Mouse (Mus musculus) MEL (cell line): ENCODE data around the gene Lbp.
A peak's percentile ranks its signal among the peaks of the same experiment; 100 is the strongest.

ENCODE experiments used
- CHD1 ChIP-seq: IDR thresholded peaks from 2 replicates; pipeline ENCODE4 v1.6.1; 2012; ENCODE audit warnings: low read depth, mild to moderate bottlenecking, inconsistent platforms, low read length, improper control_type of control experiment
- CHD2 ChIP-seq: IDR thresholded peaks from 2 replicates; pipeline ENCODE4 v1.6.1; 2011; ENCODE audit warnings: low read length, improper control_type of control experiment
- CTCF ChIP-seq, 3 experiments: IDR thresholded peaks in 2 of 3; conservative IDR thresholded peaks in 1 of 3; 2 replicates each; pipeline ENCODE4 v1.5.1; 2011 to 2012; ENCODE audit warnings: low read length in 3 of 3, low read depth in 2 of 3, mild to moderate bottlenecking in 2 of 3, improper control_type of control experiment in 1 of 3, inconsistent platforms in 1 of 3, mixed read lengths in 1 of 3, moderate library complexity in 1 of 3; ENCODE audit not compliant: control insufficient read depth in 1 of 3, insufficient read depth in 1 of 3, poor library complexity in 1 of 3, severe bottlenecking in 1 of 3
- GABPA ChIP-seq: IDR thresholded peaks from 2 replicates; pipeline ENCODE4 v1.6.1; 2012; ENCODE audit warnings: low read depth, mild to moderate bottlenecking, inconsistent platforms, low read length, improper control_type of control experiment, moderate library complexity
- GATA1 ChIP-seq: IDR thresholded peaks from 2 replicates; pipeline ENCODE4 v1.6.1; 2011; ENCODE audit warnings: low read depth, low read length, improper control_type of control experiment
- KAT2A ChIP-seq: conservative IDR thresholded peaks from 2 replicates; pipeline ENCODE4 v1.6.1; 2012; ENCODE audit warnings: low read depth, low read length, improper control_type of control experiment, inconsistent platforms
- POLR2A ChIP-seq, 2 experiments: IDR thresholded peaks; 2 replicates each; pipeline ENCODE4 v1.6.1; 2011 to 2012; ENCODE audit warnings: low read length in 2 of 2, mild to moderate bottlenecking in 2 of 2, control low read depth in 1 of 2, improper control_type of control experiment in 1 of 2, low read depth in 1 of 2, moderate library complexity in 1 of 2; ENCODE audit not compliant: control insufficient read depth in 1 of 2, insufficient read depth in 1 of 2, poor library complexity in 1 of 2
- POLR2AphosphoS5 ChIP-seq: IDR thresholded peaks from 2 replicates; pipeline ENCODE4 v1.6.1; 2012; ENCODE audit warnings: low read depth, borderline replicate concordance, mild to moderate bottlenecking, inconsistent platforms, low read length, moderate library complexity, mixed read lengths
- RCOR1 ChIP-seq: IDR thresholded peaks from 2 replicates; pipeline ENCODE4 v1.6.1; 2012; ENCODE audit warnings: low read depth, mild to moderate bottlenecking, inconsistent platforms, low read length, improper control_type of control experiment
- TCF12 ChIP-seq: IDR thresholded peaks from 2 replicates; pipeline ENCODE4 v1.6.1; 2014; ENCODE audit warnings: low read depth, mild to moderate bottlenecking, inconsistent platforms, low read length, improper control_type of control experiment, moderate library complexity
- USF1 ChIP-seq: IDR thresholded peaks from 2 replicates; pipeline ENCODE4 v1.6.1; 2014; ENCODE audit warnings: low read depth, mild to moderate bottlenecking, inconsistent platforms, low read length, improper control_type of control experiment, moderate library complexity
- ZMIZ1 ChIP-seq: IDR thresholded peaks from 2 replicates; pipeline ENCODE4 v1.6.1; 2012; ENCODE audit warnings: low read depth, mild to moderate bottlenecking, inconsistent platforms, low read length, improper control_type of control experiment, moderate library complexity

GRCm38 (mm10) chr2:158258781-158259180 lies 47.5 kb upstream of the Lbp start:
- TF ChIP-seq TCF12 (no peak), CTCF (IDR thresholded peaks at IDR 0.05 in 2 of 3, conservative IDR thresholded peaks at IDR 0.05 in 1 of 3; ENCODE audit: control insufficient read depth in 1 of 3, insufficient read depth in 1 of 3, low read depth in 2 of 3, low read length in 3 of 3, poor library complexity in 1 of 3, severe bottlenecking in 1 of 3) (peak; percentile 67 to 90 (median 68)), RCOR1 (no peak), KAT2A (no peak), GABPA (no peak), CHD1 (no peak), POLR2AphosphoS5 (no peak), GATA1 (no peak), CHD2 (no peak), ZMIZ1 (no peak), POLR2A (IDR thresholded peaks at IDR 0.05; ENCODE audit: control insufficient read depth in 1 of 2, insufficient read depth in 1 of 2, low read depth in 1 of 2, low read length in 2 of 2, poor library complexity in 1 of 2) (no peak), USF1 (no peak)
